Mouse (Mus musculus): ENCODE data around the gene Dcpp2.

DNA sequence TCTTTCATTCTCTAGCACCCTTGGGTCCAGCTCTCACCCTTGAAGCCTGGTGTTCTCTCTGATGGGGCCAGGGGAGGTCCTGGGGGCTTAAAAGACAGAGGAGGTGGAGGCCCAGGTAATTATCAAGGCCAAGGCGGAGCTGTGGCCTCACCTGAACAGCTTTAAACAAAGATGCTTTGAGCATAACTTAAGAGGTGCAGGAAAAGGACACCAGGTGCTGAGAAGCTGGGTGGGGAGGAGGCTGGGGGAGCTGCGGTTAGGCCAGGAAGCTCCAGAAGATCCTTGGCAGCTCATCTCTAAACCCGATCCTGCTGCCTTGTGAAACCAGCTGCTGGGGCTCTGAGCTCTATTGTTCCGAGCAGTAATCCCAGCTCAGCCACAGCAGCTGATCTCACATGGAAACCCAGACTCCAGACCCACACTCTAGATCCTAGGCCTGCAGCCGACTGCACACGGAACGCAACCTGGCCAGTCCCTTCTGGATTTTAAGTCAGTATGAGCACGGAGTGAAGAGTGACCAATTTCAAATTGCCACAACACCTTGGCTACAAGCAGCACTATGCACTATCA, 44.6 kb upstream of the Dcpp2 start, which contains the start of gene Prss33:
- TF ChIP-seq CTCF (IDR thresholded peaks at IDR 0.05; ENCODE audit: low read depth) (no peak), EP300 (optimal IDR thresholded peaks at IDR 0.05) (no peak)

Data from stomach, postnatal 0 days (tissue).